Mouse (Mus musculus): ENCODE results near the gene Bloc1s1. TPM values are rescaled to one million over a fixed set of nuclear protein-coding genes. Genes with fewer than 3 reads are reported as not detected.
A peak's percentile ranks its signal among the peaks of the same experiment; 100 is the strongest.

Bloc1s1 gene
- polyA plus RNA-seq (2015; fragmentation: Nextera tagmentation; extraction: Ambion mirVana): 203 and 221 TPM in 2 replicates

DNA sequence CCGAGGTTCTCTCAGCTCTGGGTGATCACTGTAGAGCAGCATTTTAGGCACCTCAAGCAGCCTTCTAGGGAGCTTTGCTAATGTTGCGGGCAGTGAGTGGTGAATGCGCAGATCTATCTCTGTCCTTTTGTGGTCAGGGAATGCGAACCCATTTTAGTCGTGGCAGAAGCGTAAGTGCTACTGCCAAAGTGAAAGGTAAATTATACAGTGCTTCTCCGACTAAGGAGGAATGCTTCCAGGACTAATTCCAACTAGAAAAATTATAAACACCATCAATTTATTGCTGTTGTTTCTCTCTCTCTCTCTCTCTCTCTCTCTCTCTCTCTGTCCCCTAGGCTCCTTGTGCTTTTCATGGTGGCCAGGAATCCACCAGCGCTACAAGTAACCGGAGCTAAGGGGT, at the start of gene Bloc1s1:
TSS of gene Bloc1s1 (minus strand) at position 101 of the 400 bp plus-strand sequence.
- Histone ChIP-seq H3K9me3 (ENCODE audit: control insufficient read depth, low read length) (no peaks in the 10 kb centered on the region), H3K4me2 (ENCODE audit: low read length) (peak within 1 kb of the TSS; percentile 81), H3K4me1 (replicated peaks; ENCODE audit: control insufficient read depth, insufficient read depth, low read length) (peaks cover 28% of the 10 kb centered on the region), H3K27ac (ENCODE audit: low read length) (peak within 1 kb of the TSS; percentile 89), H3K4me3 (replicated peaks; ENCODE audit: low read length) (peak within 1 kb of the TSS; percentile 60), H3K27me3 (replicated peaks; ENCODE audit: control insufficient read depth, insufficient read depth, low read length) (peaks cover 4% of the 10 kb centered on the region; the same call in 1 of the 2 replicates), H3K9ac (replicated peaks; ENCODE audit: low read depth, low read length) (peak within 1 kb of the TSS; percentile 71), H3K36me3 (ENCODE audit: control insufficient read depth, insufficient read depth) (no peaks in the 10 kb centered on the region)
- WGBS: 64% methylated on average over 9 of the region's 9 CpGs
- ATAC-seq: no peak

- Histone ChIP-seq H3K4me2 (ENCODE audit: low read length) (no peak overlapping the region), H3K36me3 (ENCODE audit: control insufficient read depth, insufficient read depth) (no peaks in the 10 kb centered on the region), H3K4me3 (replicated peaks; ENCODE audit: low read length) (no peak overlapping the region), H3K9me3 (ENCODE audit: control insufficient read depth, low read length) (no peaks in the 10 kb centered on the region), H3K4me1 (replicated peaks; ENCODE audit: control insufficient read depth, insufficient read depth, low read length) (no peaks in the 10 kb centered on the region), H3K9ac (replicated peaks; ENCODE audit: low read depth, low read length) (no peak overlapping the region), H3K27me3 (replicated peaks; ENCODE audit: control insufficient read depth, insufficient read depth, low read length) (no peaks in the 10 kb centered on the region), H3K27ac (ENCODE audit: low read length) (no peak overlapping the region)
- WGBS: 72% methylated on average over 4 of the region's 4 CpGs
- no peak for ATAC-seq
Observed at GRCm38 (mm10) chr10:128972841-128973240, 49.0 kb upstream of the Bloc1s1 start.

- Histone ChIP-seq H3K36me3 (ENCODE audit: control insufficient read depth, insufficient read depth) (no peaks in the 10 kb centered on the region), H3K27me3 (replicated peaks; ENCODE audit: control insufficient read depth, insufficient read depth, low read length) (no peaks in the 10 kb centered on the region), H3K4me3 (replicated peaks; ENCODE audit: low read length) (no peak overlapping the region), H3K9ac (replicated peaks; ENCODE audit: low read depth, low read length) (no peak overlapping the region), H3K4me2 (ENCODE audit: low read length) (no peak overlapping the region), H3K4me1 (replicated peaks; ENCODE audit: control insufficient read depth, insufficient read depth, low read length) (no peaks in the 10 kb centered on the region), H3K27ac (ENCODE audit: low read length) (no peak overlapping the region), H3K9me3 (ENCODE audit: control insufficient read depth, low read length) (no peaks in the 10 kb centered on the region)
- no peak for ATAC-seq
- 38% methylated on average over 1 of the region's 1 CpGs for WGBS
Observed at GRCm38 (mm10) chr10:128970740-128971250, 47.0 kb upstream of the Bloc1s1 start.

- H3K27ac ChIP-seq (ENCODE audit: low read length): no peak overlapping the region
- H3K9me3 ChIP-seq (ENCODE audit: control insufficient read depth, low read length): no peaks in the 10 kb centered on the region
- H3K36me3 ChIP-seq (ENCODE audit: control insufficient read depth, insufficient read depth): no peaks in the 10 kb centered on the region
- H3K4me2 ChIP-seq (ENCODE audit: low read length): no peak overlapping the region
- H3K4me3 ChIP-seq (replicated peaks; ENCODE audit: low read length): no peak overlapping the region
- ATAC-seq: no peak
- WGBS: 72% methylated on average over 1 of the region's 1 CpGs
- no peaks in the 10 kb centered on the region for H3K4me1 ChIP-seq (replicated peaks; ENCODE audit: control insufficient read depth, insufficient read depth, low read length)
- H3K9ac ChIP-seq (replicated peaks; ENCODE audit: low read depth, low read length): no peak overlapping the region
- no peaks in the 10 kb centered on the region for H3K27me3 ChIP-seq (replicated peaks; ENCODE audit: control insufficient read depth, insufficient read depth, low read length)
Observed at GRCm38 (mm10) chr10:128968341-128968749, 44.5 kb upstream of the Bloc1s1 start.

- WGBS: 92% methylated on average over 6 of the region's 6 CpGs
- no peak for ATAC-seq
Observed at GRCm38 (mm10) chr10:128965871-128966270, 42.0 kb upstream of the Bloc1s1 start.

DNA sequence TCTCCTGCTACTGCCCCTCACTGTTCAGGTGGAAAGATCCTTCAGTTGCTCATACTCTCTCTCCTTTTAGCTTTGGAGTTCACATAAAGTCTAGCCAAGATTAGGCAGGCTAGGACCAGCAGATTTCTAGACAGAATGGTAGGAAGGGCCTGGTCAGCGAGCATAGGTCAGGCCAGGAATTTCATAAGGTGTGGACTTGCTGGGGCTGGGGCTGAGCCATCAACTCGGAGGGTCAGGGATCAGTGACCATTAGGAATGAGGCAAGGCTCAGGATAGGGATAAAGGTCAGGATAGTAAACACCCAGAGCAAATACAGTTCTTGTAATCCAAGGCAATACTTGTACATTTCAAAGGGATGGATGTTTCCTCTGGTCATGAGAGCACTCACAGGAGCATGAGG, 41.1 kb upstream of the Bloc1s1 start:
- no peaks in the 10 kb centered on the region for H3K4me1 ChIP-seq (replicated peaks; ENCODE audit: control insufficient read depth, insufficient read depth, low read length)
- no peak overlapping the region for H3K4me2 ChIP-seq (ENCODE audit: low read length)
- H3K36me3 ChIP-seq (ENCODE audit: control insufficient read depth, insufficient read depth): no peaks in the 10 kb centered on the region
- H3K27ac ChIP-seq (ENCODE audit: low read length): no peak overlapping the region
- H3K27me3 ChIP-seq (replicated peaks; ENCODE audit: control insufficient read depth, insufficient read depth, low read length): no peaks in the 10 kb centered on the region
- no peak overlapping the region for H3K4me3 ChIP-seq (replicated peaks; ENCODE audit: low read length)
- no peaks in the 10 kb centered on the region for H3K9me3 ChIP-seq (ENCODE audit: control insufficient read depth, low read length)
- no peak overlapping the region for H3K9ac ChIP-seq (replicated peaks; ENCODE audit: low read depth, low read length)
- ATAC-seq: no peak
- 82% methylated on average over 2 of the region's 2 CpGs for WGBS

More at GRCm38 (mm10) chr10:128965871-128966270, 42.0 kb upstream of the Bloc1s1 start:
- Histone ChIP-seq H3K36me3 (ENCODE audit: control insufficient read depth, insufficient read depth) (no peaks in the 10 kb centered on the region), H3K4me3 (replicated peaks; ENCODE audit: low read length) (no peak overlapping the region), H3K27me3 (replicated peaks; ENCODE audit: control insufficient read depth, insufficient read depth, low read length) (no peaks in the 10 kb centered on the region), H3K27ac (ENCODE audit: low read length) (no peak overlapping the region), H3K4me2 (ENCODE audit: low read length) (no peak overlapping the region), H3K9ac (replicated peaks; ENCODE audit: low read depth, low read length) (no peak overlapping the region), H3K4me1 (replicated peaks; ENCODE audit: control insufficient read depth, insufficient read depth, low read length) (no peaks in the 10 kb centered on the region), H3K9me3 (ENCODE audit: control insufficient read depth, low read length) (no peaks in the 10 kb centered on the region)

DNA sequence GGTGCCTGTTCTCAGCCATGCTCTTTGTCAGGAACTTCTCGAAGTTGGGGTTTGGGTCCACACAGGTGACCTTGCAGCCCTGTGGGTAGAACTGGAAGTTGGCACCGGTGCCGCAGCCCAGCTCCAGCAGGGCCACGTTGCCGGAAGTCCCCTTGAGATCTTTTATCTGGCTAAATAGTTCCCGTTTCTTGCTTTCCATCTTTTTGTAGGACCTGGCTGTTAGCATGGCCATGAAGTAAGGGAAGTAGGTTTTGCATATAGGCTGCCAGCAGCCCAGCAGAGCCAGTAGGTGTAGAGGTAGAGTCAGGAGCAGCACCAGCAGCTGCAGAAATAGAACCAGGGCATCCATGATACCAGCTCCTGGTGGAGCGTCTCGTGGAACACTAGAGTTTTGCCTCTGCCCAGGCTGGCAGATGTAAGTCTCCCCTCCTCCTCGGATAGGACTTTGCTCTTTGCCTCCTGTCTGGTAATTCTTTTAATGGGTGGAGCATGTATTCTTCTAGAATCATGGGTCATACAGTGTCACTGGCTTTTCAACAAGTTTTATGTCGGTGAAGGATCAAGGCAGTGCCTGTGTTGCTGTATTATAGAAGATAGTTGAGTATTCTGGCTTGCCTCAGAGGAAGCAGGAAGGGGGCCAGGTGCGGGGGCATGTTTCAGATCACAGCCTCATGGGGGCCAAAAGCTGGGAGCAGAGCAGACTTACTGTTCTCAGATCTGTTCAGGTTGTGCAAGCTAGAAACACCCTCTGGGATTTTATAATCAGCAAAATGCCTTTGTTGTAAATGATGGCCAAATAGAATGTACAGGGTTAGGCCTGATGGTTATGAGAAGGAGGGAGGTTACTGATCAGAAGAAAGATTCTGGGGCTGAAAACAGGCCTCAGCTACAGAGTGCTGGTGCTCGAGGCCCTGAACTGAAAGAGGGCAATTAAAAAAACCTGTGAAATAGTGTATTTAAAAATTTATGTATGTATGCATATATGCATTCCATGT, 37.1 kb upstream of the Bloc1s1 start, which contains the start of gene Mettl7b:
TSS of gene Mettl7b (minus strand) at position 399 of the 995 bp plus-strand sequence.
- H3K9ac ChIP-seq (replicated peaks; ENCODE audit: low read depth, low read length): no peak within 1 kb of the TSS
- H3K27me3 ChIP-seq (replicated peaks; ENCODE audit: control insufficient read depth, insufficient read depth, low read length): no peaks in the 10 kb centered on the region
- no peak within 1 kb of the TSS for H3K4me2 ChIP-seq (ENCODE audit: low read length)
- no peak within 1 kb of the TSS for H3K27ac ChIP-seq (ENCODE audit: low read length)
- no peaks in the 10 kb centered on the region for H3K36me3 ChIP-seq (ENCODE audit: control insufficient read depth, insufficient read depth)
- 87% methylated on average over 12 of the region's 12 CpGs for WGBS
- no peaks in the 10 kb centered on the region for H3K9me3 ChIP-seq (ENCODE audit: control insufficient read depth, low read length)
- ATAC-seq: no peak
- no peak within 1 kb of the TSS for H3K4me3 ChIP-seq (replicated peaks; ENCODE audit: low read length)
- no peaks in the 10 kb centered on the region for H3K4me1 ChIP-seq (replicated peaks; ENCODE audit: control insufficient read depth, insufficient read depth, low read length)

DNA sequence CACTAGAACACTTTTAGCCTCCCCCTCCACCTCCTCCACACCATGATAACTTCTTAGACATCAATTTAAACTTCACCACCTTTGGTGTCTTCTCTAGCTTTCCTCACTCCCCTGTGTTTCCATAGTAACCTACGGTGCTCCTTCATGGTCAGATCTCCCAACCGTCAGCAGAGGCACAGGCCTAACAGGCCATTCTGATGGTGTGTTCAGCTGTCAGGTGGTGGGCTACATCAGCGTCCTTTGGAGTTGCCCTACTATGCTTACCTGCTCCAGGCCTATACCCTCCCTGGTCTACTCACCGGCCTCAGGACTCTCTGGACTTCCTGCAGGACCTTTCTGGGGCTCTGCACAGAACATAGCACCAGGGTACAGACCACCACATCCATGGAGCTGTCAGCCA, 36.3 kb upstream of the Bloc1s1 start:
- 79% methylated on average over 4 of the region's 4 CpGs for WGBS

DNA sequence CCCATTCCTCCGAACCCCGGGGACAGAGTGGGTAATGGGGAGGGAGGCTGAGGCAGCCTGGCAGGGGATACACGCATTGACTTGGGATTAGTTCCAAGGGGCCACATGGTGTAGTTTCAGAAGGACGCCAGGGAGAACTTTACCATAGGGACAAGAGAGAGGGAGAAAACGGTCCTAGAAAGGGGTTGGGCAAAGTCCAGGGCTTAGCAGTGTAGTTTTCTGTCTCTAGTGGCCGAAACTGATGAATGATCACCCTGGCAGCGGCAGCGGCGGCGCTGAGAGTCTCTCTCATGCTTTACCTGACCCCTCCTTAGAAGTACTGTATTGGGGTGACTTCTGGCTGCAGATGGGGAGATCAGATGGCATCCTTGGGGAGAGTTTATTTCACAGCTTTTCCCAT, 34.5 kb upstream of the Bloc1s1 start:
- H3K4me2 ChIP-seq (ENCODE audit: low read length): no peak overlapping the region
- no peaks in the 10 kb centered on the region for H3K4me1 ChIP-seq (replicated peaks; ENCODE audit: control insufficient read depth, insufficient read depth, low read length)
- H3K9ac ChIP-seq (replicated peaks; ENCODE audit: low read depth, low read length): no peak overlapping the region
- no peaks in the 10 kb centered on the region for H3K36me3 ChIP-seq (ENCODE audit: control insufficient read depth, insufficient read depth)
- H3K9me3 ChIP-seq (ENCODE audit: control insufficient read depth, low read length): no peaks in the 10 kb centered on the region
- no peak for ATAC-seq
- H3K27ac ChIP-seq (ENCODE audit: low read length): no peak overlapping the region
- no peak overlapping the region for H3K4me3 ChIP-seq (replicated peaks; ENCODE audit: low read length)
- H3K27me3 ChIP-seq (replicated peaks; ENCODE audit: control insufficient read depth, insufficient read depth, low read length): no peaks in the 10 kb centered on the region
- 81% methylated on average over 10 of the region's 10 CpGs for WGBS

More for the DNA sequence above, 36.3 kb upstream of the Bloc1s1 start:
- H3K4me1 ChIP-seq (replicated peaks; ENCODE audit: control insufficient read depth, insufficient read depth, low read length): no peaks in the 10 kb centered on the region
- no peaks in the 10 kb centered on the region for H3K27me3 ChIP-seq (replicated peaks; ENCODE audit: control insufficient read depth, insufficient read depth, low read length)
- no peak overlapping the region for H3K4me3 ChIP-seq (replicated peaks; ENCODE audit: low read length)
- H3K9ac ChIP-seq (replicated peaks; ENCODE audit: low read depth, low read length): no peak overlapping the region
- H3K9me3 ChIP-seq (ENCODE audit: control insufficient read depth, low read length): no peaks in the 10 kb centered on the region
- no peaks in the 10 kb centered on the region for H3K36me3 ChIP-seq (ENCODE audit: control insufficient read depth, insufficient read depth)
- ATAC-seq: no peak
- H3K4me2 ChIP-seq (ENCODE audit: low read length): no peak overlapping the region
- H3K27ac ChIP-seq (ENCODE audit: low read length): no peak overlapping the region

Measured in forebrain, embryonic 16.5 days (tissue).